Mouse (Mus musculus): ENCODE data around the gene Gm13103.
"Not testable (repeated sequence)": the region's sequence is repeated elsewhere in the genome, so short reads cannot be mapped to it uniquely, and the experiment has no call there.

Gene Gm13103

DNA sequence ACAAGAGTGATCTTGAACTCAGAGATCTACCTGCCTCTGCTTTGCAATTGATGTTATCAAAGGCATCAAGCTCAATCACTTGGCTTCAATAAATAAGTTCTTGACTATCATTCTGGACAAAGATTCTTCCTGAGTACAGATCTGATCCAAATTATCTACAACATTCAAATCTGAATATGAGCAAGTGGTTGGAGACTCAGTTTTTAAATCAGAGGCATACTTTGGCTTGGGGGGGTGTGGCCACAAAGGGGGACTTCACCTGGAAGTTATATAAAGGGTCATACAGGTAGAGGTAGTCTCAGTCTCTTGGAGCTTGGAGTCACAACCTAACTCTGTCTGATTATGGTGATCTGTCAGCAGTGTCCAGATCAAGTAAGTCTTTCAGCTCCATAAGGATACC, at the start of gene Gm13103:
Gene Gm13103, plus strand, starts transcription at position 301 of the 400 bp plus-strand sequence.
- DNase-seq (ENCODE audit: extremely low spot score, low read depth, low spot score): not testable (repeated sequence)

DNA sequence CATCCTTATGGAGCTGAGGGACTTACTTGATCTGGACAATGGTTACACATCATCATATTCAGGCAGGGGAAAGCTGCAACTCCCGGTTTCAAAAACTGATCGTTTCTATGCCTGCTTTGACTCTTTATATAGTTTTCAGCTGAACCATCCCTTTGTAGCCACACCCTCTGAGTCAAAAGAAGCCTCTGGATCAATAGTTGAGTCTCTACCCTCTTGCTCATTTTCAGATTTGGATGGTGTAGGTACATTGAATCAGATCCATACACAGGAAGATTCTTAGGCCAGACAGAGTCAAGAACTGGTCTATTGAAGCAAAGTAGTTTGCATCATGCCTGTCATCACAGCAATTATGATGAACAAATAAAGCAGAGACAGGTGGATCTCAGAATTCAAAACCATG, 30.3 kb upstream of the Gm13103 start, which contains the start of gene Gm13084:
Gene Gm13084, minus strand, starts transcription at position 101 of the 400 bp plus-strand sequence.
- no peak for DNase-seq (ENCODE audit: extremely low spot score, low read depth, low spot score)

DNA sequence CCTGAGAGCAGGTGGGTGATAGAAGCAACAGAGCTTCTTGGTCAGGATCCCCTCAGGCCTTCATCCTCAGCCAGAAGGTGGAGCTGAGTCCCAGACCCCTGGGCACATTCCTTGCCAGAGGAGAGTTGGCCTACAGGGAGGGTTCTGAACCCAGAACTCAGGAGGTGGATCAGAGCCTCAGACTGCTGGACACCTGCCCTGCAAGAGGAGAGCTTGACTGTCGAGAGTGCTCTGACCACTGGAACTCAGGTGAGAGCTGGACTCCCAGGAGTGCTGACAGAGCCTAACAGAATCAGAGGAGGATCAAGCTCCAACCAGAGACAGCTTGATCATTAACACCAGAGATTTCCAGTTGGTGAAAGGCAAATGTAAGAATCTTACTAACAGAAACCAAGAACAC, 36.1 kb downstream of the Gm13103 start:
- DNase-seq (ENCODE audit: extremely low spot score, low read depth, low spot score): not testable (repeated sequence)

DNA sequence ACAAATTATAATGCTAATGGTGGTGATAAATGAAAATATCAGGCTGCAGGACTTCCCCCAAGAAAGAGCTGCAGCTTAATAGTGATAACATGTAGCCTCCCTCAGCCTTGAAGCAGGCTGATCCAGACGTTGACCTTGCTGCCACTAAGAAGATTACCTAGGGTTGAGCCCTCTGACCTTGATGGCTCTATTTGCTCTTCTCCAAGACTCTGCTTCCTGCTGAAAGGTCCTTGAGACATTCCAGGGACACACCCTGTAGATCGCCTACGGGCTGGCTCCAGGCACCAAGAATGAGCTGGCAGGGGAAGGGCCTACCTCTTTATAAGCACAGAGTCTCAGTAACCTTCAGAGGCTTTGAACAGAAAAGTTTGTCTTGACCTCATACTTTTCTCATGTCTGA, 48.1 kb downstream of the Gm13103 start:
- DNase-seq (ENCODE audit: extremely low spot score, low read depth, low spot score): not testable (repeated sequence)

DNA sequence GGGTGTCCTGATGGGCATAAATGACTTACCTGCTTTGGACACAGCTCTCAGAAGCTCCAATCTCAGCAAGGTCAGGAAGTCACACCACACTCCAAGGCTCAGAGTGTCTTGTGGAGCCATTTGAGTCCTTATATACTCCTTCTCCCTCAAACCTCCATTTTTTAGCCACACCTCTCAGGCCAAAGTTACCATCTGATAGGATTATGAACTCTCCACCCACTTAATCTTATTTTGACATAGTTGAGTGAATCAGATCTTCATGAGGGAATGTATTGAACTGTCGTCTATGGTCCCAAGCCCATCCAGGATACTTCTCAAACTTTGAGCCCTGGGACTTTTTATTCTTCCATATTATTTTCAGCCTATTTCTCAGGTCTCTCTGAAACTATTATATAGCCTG, 54.0 kb downstream of the Gm13103 start, which contains the start of gene Pramef6:
Gene Pramef6, minus strand, starts transcription at position 101 of the 400 bp plus-strand sequence.
- not testable (repeated sequence) for DNase-seq (ENCODE audit: extremely low spot score, low read depth, low spot score)

Data from hindlimb bud, embryonic 11.5 days (tissue).